Mouse (Mus musculus): ENCODE results near the gene Olfr1383. TPM values are rescaled to one million over a fixed set of nuclear protein-coding genes. Genes with fewer than 3 reads are reported as not detected.
"Not testable (repeated sequence)": the region's sequence is repeated elsewhere in the genome, so short reads cannot be mapped to it uniquely, and the experiment has no call there.

Gene Olfr1383
- total RNA-seq, 1 experiment = not detected

- DNase-seq (ENCODE audit: low read depth, low spot score) = no peak
- H3K36me3 ChIP-seq (ENCODE audit: control insufficient read depth, insufficient read depth, low read length, poor library complexity, severe bottlenecking) = no peaks in the 10 kb centered on the region
- H3K9ac ChIP-seq (ENCODE audit: insufficient read depth, low read depth, low read length, poor library complexity, severe bottlenecking) = no peak overlapping the region
- H3K4me1 ChIP-seq (ENCODE audit: control insufficient read depth in 2 of 2, insufficient read depth in 2 of 2, low read length in 2 of 2, poor library complexity in 1 of 2) = no peaks in the 10 kb centered on the region
- TF ChIP-seq MAFK (IDR thresholded peaks at IDR 0.05; ENCODE audit: insufficient read depth, low read depth, low read length) (no peak), CHD2 (IDR thresholded peaks at IDR 0.05; ENCODE audit: low read depth, low read length) (no peak), ZNF384 (IDR thresholded peaks at IDR 0.05; ENCODE audit: low read depth, low read length) (no peak), HCFC1 (IDR thresholded peaks at IDR 0.05; ENCODE audit: borderline replicate concordance, insufficient read depth, low read length) (no peak), ZC3H11A (IDR thresholded peaks at IDR 0.05; ENCODE audit: borderline replicate concordance, low read depth, low read length) (no peak)
- in situ Hi-C loops (cut with MboI; ENCODE audit: low sequenced_read_pairs in 2 of 2, unreplicated experiment in 2 of 2) = no loop called here
- H3K4me3 ChIP-seq (ENCODE audit: insufficient read depth in 1 of 2, low read depth in 1 of 2, low read length in 2 of 2, poor library complexity in 1 of 2, severe bottlenecking in 1 of 2) = no peak overlapping the region
- H3K27ac ChIP-seq (ENCODE audit: insufficient read depth, low read depth, low read length, poor library complexity, severe bottlenecking) = no peak overlapping the region
- no peaks in the 10 kb centered on the region for H3K9me3 ChIP-seq (ENCODE audit: control insufficient read depth, insufficient read depth, low read depth, low read length)
Measured at GRCm38 (mm10) chr11:49532761-49533160, 13.3 kb downstream of the Olfr1383 start.

GRCm38 (mm10) chr11:49536631-49537030, 17.2 kb downstream of the Olfr1383 start:
- H3K4me1 ChIP-seq (ENCODE audit: control insufficient read depth in 2 of 2, insufficient read depth in 2 of 2, low read length in 2 of 2, poor library complexity in 1 of 2); H3K4me3 ChIP-seq (ENCODE audit: insufficient read depth in 1 of 2, low read depth in 1 of 2, low read length in 2 of 2, poor library complexity in 1 of 2, severe bottlenecking in 1 of 2); H3K9me3 ChIP-seq (ENCODE audit: control insufficient read depth, insufficient read depth, low read depth, low read length); H3K9ac ChIP-seq (ENCODE audit: insufficient read depth, low read depth, low read length, poor library complexity, severe bottlenecking); in situ Hi-C loops (cut with MboI; ENCODE audit: low sequenced_read_pairs in 2 of 2, unreplicated experiment in 2 of 2); H3K36me3 ChIP-seq (ENCODE audit: control insufficient read depth, insufficient read depth, low read length, poor library complexity, severe bottlenecking); H3K27ac ChIP-seq (ENCODE audit: insufficient read depth, low read depth, low read length, poor library complexity, severe bottlenecking); DNase-seq (ENCODE audit: low read depth, low spot score): not testable (repeated sequence)

GRCm38 (mm10) chr11:49543149-49543548, 23.7 kb downstream of the Olfr1383 start, which contains the start of gene Olfr1381:
TSS of gene Olfr1381 (plus strand) at chr11:49543449.
- H3K36me3 ChIP-seq (ENCODE audit: control insufficient read depth, insufficient read depth, low read length, poor library complexity, severe bottlenecking); H3K9me3 ChIP-seq (ENCODE audit: control insufficient read depth, insufficient read depth, low read depth, low read length); in situ Hi-C loops (cut with MboI; ENCODE audit: low sequenced_read_pairs in 2 of 2, unreplicated experiment in 2 of 2); H3K27ac ChIP-seq (ENCODE audit: insufficient read depth, low read depth, low read length, poor library complexity, severe bottlenecking); DNase-seq (ENCODE audit: low read depth, low spot score); H3K9ac ChIP-seq (ENCODE audit: insufficient read depth, low read depth, low read length, poor library complexity, severe bottlenecking); H3K4me3 ChIP-seq (ENCODE audit: insufficient read depth in 1 of 2, low read depth in 1 of 2, low read length in 2 of 2, poor library complexity in 1 of 2, severe bottlenecking in 1 of 2); H3K4me1 ChIP-seq (ENCODE audit: control insufficient read depth in 2 of 2, insufficient read depth in 2 of 2, low read length in 2 of 2, poor library complexity in 1 of 2): not testable (repeated sequence)

- H3K27ac ChIP-seq (ENCODE audit: insufficient read depth, low read depth, low read length, poor library complexity, severe bottlenecking); H3K4me1 ChIP-seq (ENCODE audit: control insufficient read depth in 2 of 2, insufficient read depth in 2 of 2, low read length in 2 of 2, poor library complexity in 1 of 2); in situ Hi-C loops (cut with MboI; ENCODE audit: low sequenced_read_pairs in 2 of 2, unreplicated experiment in 2 of 2); H3K36me3 ChIP-seq (ENCODE audit: control insufficient read depth, insufficient read depth, low read length, poor library complexity, severe bottlenecking); H3K9me3 ChIP-seq (ENCODE audit: control insufficient read depth, insufficient read depth, low read depth, low read length); H3K4me3 ChIP-seq (ENCODE audit: insufficient read depth in 1 of 2, low read depth in 1 of 2, low read length in 2 of 2, poor library complexity in 1 of 2, severe bottlenecking in 1 of 2); H3K9ac ChIP-seq (ENCODE audit: insufficient read depth, low read depth, low read length, poor library complexity, severe bottlenecking): not testable (repeated sequence)
- peak; percentile 2 for DNase-seq (ENCODE audit: low read depth, low spot score)
Measured at GRCm38 (mm10) chr11:49554033-49554432, 34.6 kb downstream of the Olfr1383 start.

- DNase-seq (ENCODE audit: low read depth, low spot score); H3K4me1 ChIP-seq (ENCODE audit: control insufficient read depth in 2 of 2, insufficient read depth in 2 of 2, low read length in 2 of 2, poor library complexity in 1 of 2); H3K27ac ChIP-seq (ENCODE audit: insufficient read depth, low read depth, low read length, poor library complexity, severe bottlenecking); H3K36me3 ChIP-seq (ENCODE audit: control insufficient read depth, insufficient read depth, low read length, poor library complexity, severe bottlenecking); H3K9ac ChIP-seq (ENCODE audit: insufficient read depth, low read depth, low read length, poor library complexity, severe bottlenecking); H3K4me3 ChIP-seq (ENCODE audit: insufficient read depth in 1 of 2, low read depth in 1 of 2, low read length in 2 of 2, poor library complexity in 1 of 2, severe bottlenecking in 1 of 2); in situ Hi-C loops (cut with MboI; ENCODE audit: low sequenced_read_pairs in 2 of 2, unreplicated experiment in 2 of 2); H3K9me3 ChIP-seq (ENCODE audit: control insufficient read depth, insufficient read depth, low read depth, low read length): not testable (repeated sequence)
Measured at GRCm38 (mm10) chr11:49556578-49556977, 37.1 kb downstream of the Olfr1383 start, which contains the start of gene Olfr1380. TSS of gene Olfr1380 (plus strand) at chr11:49556878.

All from ES-E14 (cell line).